Mouse (Mus musculus): ENCODE data around the gene Ireb2. TPM values are rescaled to one million over a fixed set of nuclear protein-coding genes. Genes with fewer than 3 reads are reported as not detected.
"Not testable (repeated sequence)": the region's sequence is repeated elsewhere in the genome, so short reads cannot be mapped to it uniquely, and the experiment has no call there.

Ireb2 gene
- 48.6 and 51.2 TPM in 2 replicates for polyA plus RNA-seq (2015; fragmentation: Nextera tagmentation; extraction: Ambion mirVana)

GRCm38 (mm10) chr9:54863363-54864281 is at the start of gene Ireb2:
Gene Ireb2, plus strand, starts transcription at chr9:54863789.
- H3K9me3 ChIP-seq, result no peaks in the 10 kb centered on the region
- ATAC-seq (replicated peaks), result peak; percentile 98
- H3K27ac ChIP-seq (replicated peaks), result peak within 1 kb of the TSS; percentile 97
- peak within 1 kb of the TSS; percentile 99 for H3K4me3 ChIP-seq
- H3K4me1 ChIP-seq, result peaks cover 41% of the 10 kb centered on the region
- H3K36me3 ChIP-seq, result peaks cover 29% of the 10 kb centered on the region
- H3K4me2 ChIP-seq (replicated peaks), result peak within 1 kb of the TSS; percentile 71
- no peaks in the 10 kb centered on the region for H3K27me3 ChIP-seq
- WGBS, result under 1% methylated on average over 72 of the region's 72 CpGs
- H3K9ac ChIP-seq (replicated peaks), result peak within 1 kb of the TSS; percentile 100

DNA sequence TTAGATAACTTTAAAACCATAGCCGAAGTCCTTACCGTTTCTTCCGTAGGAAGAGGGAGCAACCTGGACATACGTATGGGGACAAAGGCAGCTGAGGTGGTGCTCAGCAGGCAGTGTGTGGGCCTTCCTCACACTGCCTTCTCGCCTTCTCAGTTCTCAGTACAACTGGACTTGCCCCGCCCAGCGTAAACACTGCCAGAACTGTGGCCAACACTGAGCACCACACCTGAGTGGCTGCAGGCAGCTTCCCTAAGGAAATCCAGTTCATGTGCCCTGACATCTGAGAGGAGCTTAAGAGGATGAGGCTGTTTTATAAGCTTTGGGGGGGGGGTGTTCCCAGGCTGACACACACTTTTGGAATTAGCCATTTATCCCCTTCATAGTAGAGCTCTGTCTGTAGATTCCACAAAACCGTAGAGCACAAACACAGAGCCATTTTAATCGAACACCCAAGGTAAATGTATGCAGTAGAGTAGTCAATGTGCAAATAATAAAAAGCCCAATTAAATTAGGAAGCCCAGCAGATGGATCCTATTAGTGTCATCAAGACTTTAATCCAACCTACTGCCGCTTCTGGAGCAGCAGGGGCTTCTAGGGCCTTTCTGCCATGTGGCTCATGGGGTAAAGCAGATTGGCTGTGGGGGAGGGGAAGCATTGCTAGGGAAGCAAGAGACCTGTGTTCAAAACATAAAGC is 46.9 kb upstream of the Ireb2 start:
- 59% methylated on average over 10 of the region's 10 CpGs for WGBS
- Histone ChIP-seq H3K4me1 (no peaks in the 10 kb centered on the region), H3K36me3 (no peaks in the 10 kb centered on the region), H3K9me3 (no peaks in the 10 kb centered on the region), H3K27ac (replicated peaks) (no peak overlapping the region), H3K27me3 (no peaks in the 10 kb centered on the region), H3K4me2 (replicated peaks) (no peak overlapping the region), H3K9ac (replicated peaks) (no peak overlapping the region), H3K4me3 (no peak overlapping the region)
- no peak for ATAC-seq (replicated peaks)

GRCm38 (mm10) chr9:54821442-54822100 is 42.0 kb upstream of the Ireb2 start:
- Histone ChIP-seq H3K4me3 (no peak overlapping the region), H3K4me2 (replicated peaks) (no peak overlapping the region), H3K36me3 (no peaks in the 10 kb centered on the region), H3K9me3 (no peaks in the 10 kb centered on the region), H3K4me1 (no peaks in the 10 kb centered on the region), H3K9ac (replicated peaks) (no peak overlapping the region), H3K27me3 (no peaks in the 10 kb centered on the region), H3K27ac (replicated peaks) (no peak overlapping the region)
- ATAC-seq (replicated peaks), result peak; percentile 85
- WGBS, result 57% methylated on average over 5 of the region's 5 CpGs

DNA sequence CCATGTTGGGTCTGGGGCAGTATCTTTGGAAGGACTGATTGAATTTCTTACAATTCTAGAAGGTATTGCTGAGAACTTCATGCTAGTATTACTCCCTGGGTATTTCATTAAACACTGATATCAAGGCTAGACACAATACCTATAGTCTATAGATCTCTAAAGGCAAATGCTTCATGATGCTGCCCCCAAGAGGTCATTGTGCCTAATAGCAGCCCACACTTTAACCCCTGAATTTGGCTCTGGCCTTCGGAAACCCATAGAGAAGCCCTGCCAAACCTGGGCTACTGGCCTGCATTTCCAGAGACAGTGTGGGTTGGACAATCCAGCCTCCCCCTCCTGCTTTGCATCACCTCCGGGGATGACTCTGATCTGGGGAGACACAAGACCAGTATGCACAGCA is 33.8 kb upstream of the Ireb2 start:
- no peak for ATAC-seq (replicated peaks)
- WGBS, result 40% methylated on average over 2 of the region's 2 CpGs
- Histone ChIP-seq H3K9ac (replicated peaks) (no peak overlapping the region), H3K4me1 (no peaks in the 10 kb centered on the region), H3K36me3 (no peaks in the 10 kb centered on the region), H3K27me3 (no peaks in the 10 kb centered on the region), H3K9me3 (no peaks in the 10 kb centered on the region), H3K27ac (replicated peaks) (no peak overlapping the region), H3K4me3 (no peak overlapping the region), H3K4me2 (replicated peaks) (no peak overlapping the region)

DNA sequence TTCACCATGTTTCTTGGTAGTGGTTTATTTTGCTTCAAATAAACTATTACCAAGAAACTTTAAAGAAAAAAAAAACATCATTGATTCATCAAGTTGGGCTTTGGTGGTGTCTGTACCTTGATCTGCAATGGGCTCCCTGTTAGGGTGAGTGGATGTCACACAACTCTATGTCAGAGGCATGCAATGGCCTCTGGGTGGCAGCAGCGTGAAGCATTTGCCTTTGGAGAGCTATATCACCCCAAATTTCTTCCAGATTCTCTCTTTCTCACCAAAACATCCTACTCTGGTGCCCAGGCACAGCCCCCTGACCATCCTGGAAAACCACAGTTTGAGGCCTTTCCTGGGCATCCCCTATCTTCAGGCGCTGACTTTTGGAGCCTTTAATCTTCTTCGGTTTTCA is 33.0 kb upstream of the Ireb2 start:
- 52% methylated on average over 3 of the region's 3 CpGs for WGBS
- no peak; the same call in 1 of the 2 replicates for ATAC-seq (replicated peaks)
- Histone ChIP-seq H3K9me3 (no peaks in the 10 kb centered on the region), H3K9ac (replicated peaks) (no peak overlapping the region), H3K4me2 (replicated peaks) (no peak overlapping the region), H3K27ac (replicated peaks) (no peak overlapping the region), H3K4me3 (no peak overlapping the region), H3K27me3 (no peaks in the 10 kb centered on the region), H3K36me3 (no peaks in the 10 kb centered on the region), H3K4me1 (no peaks in the 10 kb centered on the region)

DNA sequence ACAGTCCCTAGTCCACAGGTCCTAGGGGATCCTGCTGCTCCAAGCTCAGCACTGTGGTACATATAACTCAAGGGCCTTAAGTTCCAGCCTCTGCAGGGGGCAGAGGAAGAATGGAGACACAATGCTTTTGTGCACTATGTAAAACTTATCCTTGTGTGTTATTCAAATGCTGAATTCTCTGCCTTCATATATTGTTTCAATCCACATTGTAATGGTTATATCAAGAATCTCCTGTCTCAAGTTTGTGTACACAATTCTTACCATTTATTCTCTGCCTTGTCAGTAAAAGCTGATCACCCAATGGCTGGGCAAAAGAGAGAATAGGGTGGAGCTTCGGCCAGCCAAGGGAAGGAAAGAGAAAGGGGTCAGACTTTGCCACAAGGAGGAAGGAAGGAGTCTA is 29.8 kb upstream of the Ireb2 start:
- H3K4me3 ChIP-seq, result no peak overlapping the region
- ATAC-seq (replicated peaks), result no peak
- no peaks in the 10 kb centered on the region for H3K4me1 ChIP-seq
- no peaks in the 10 kb centered on the region for H3K27me3 ChIP-seq
- no peaks in the 10 kb centered on the region for H3K36me3 ChIP-seq
- 71% methylated on average over 1 of the region's 1 CpGs for WGBS
- no peak overlapping the region for H3K4me2 ChIP-seq (replicated peaks)
- H3K9me3 ChIP-seq, result no peaks in the 10 kb centered on the region
- no peak overlapping the region for H3K27ac ChIP-seq (replicated peaks)
- no peak overlapping the region for H3K9ac ChIP-seq (replicated peaks)

- WGBS, result 85% methylated on average over 6 of the region's 6 CpGs
- not testable (repeated sequence) for H3K9ac ChIP-seq (replicated peaks); H3K9me3 ChIP-seq; H3K4me1 ChIP-seq; H3K4me2 ChIP-seq (replicated peaks); ATAC-seq (replicated peaks); H3K36me3 ChIP-seq; H3K4me3 ChIP-seq; H3K27me3 ChIP-seq; H3K27ac ChIP-seq (replicated peaks)
These were observed 27.5 kb upstream of the Ireb2 start for GRCm38 (mm10) chr9:54835951-54836717.

GRCm38 (mm10) chr9:54837835-54838234 is 25.8 kb upstream of the Ireb2 start:
- H3K4me2 ChIP-seq (replicated peaks), result no peak overlapping the region
- H3K27ac ChIP-seq (replicated peaks), result no peak overlapping the region
- no peaks in the 10 kb centered on the region for H3K36me3 ChIP-seq
- H3K9ac ChIP-seq (replicated peaks), result no peak overlapping the region
- no peak for ATAC-seq (replicated peaks)
- no peaks in the 10 kb centered on the region for H3K9me3 ChIP-seq
- H3K4me1 ChIP-seq, result no peaks in the 10 kb centered on the region
- 66% methylated on average over 7 of the region's 7 CpGs for WGBS
- no peak overlapping the region for H3K4me3 ChIP-seq
- no peaks in the 10 kb centered on the region for H3K27me3 ChIP-seq

DNA sequence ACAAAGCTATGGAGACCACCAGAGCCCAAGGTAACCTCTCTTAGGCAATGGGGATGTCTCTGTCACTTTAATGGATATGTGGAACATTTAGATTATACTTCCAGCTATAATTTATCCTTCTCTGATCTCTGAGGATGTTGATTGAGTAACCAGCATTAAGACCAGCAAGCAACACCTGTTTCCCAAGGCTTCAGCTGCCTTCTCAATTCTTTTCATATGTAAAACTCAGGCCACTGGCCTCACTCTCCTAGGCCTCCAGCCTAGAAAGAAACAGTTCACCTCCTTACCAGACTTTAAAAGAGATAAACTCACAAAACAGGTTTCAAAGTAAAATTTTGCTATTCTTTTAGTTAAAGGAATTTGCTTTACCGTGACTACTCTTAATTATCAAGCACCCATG is 23.4 kb upstream of the Ireb2 start:
- H3K9me3 ChIP-seq, result no peaks in the 10 kb centered on the region
- H3K4me2 ChIP-seq (replicated peaks), result no peak overlapping the region
- no peak overlapping the region for H3K9ac ChIP-seq (replicated peaks)
- H3K27me3 ChIP-seq, result no peaks in the 10 kb centered on the region
- no peak overlapping the region for H3K4me3 ChIP-seq
- no peak for ATAC-seq (replicated peaks)
- no peaks in the 10 kb centered on the region for H3K4me1 ChIP-seq
- WGBS, result 87% methylated on average over 1 of the region's 1 CpGs
- H3K27ac ChIP-seq (replicated peaks), result no peak overlapping the region
- no peaks in the 10 kb centered on the region for H3K36me3 ChIP-seq

- H3K27me3 ChIP-seq, result no peaks in the 10 kb centered on the region
- H3K4me2 ChIP-seq (replicated peaks), result no peak overlapping the region
- H3K4me1 ChIP-seq, result no peaks in the 10 kb centered on the region
- no peaks in the 10 kb centered on the region for H3K36me3 ChIP-seq
- no peak overlapping the region for H3K4me3 ChIP-seq
- H3K9me3 ChIP-seq, result no peaks in the 10 kb centered on the region
- H3K27ac ChIP-seq (replicated peaks), result no peak overlapping the region
- no peak overlapping the region for H3K9ac ChIP-seq (replicated peaks)
- WGBS, result 82% methylated on average over 5 of the region's 5 CpGs
- ATAC-seq (replicated peaks), result no peak
These were observed 21.3 kb upstream of the Ireb2 start for GRCm38 (mm10) chr9:54842311-54842710.

GRCm38 (mm10) chr9:54843887-54844286 is 19.7 kb upstream of the Ireb2 start:
- Histone ChIP-seq H3K9ac (replicated peaks) (no peak overlapping the region), H3K4me3 (no peak overlapping the region), H3K9me3 (no peaks in the 10 kb centered on the region), H3K4me2 (replicated peaks) (no peak overlapping the region), H3K27me3 (no peaks in the 10 kb centered on the region), H3K4me1 (no peaks in the 10 kb centered on the region), H3K36me3 (no peaks in the 10 kb centered on the region), H3K27ac (replicated peaks) (no peak overlapping the region)
- WGBS, result 83% methylated on average over 6 of the region's 6 CpGs
- ATAC-seq (replicated peaks), result no peak

Data from forebrain, embryonic 15.5 days (tissue).